Mouse (Mus musculus) forebrain, embryonic 11.5 days (tissue): ENCODE measurements around the gene St6galnac5. TPM values are rescaled to one million over a fixed set of nuclear protein-coding genes. Genes with fewer than 3 reads are reported as not detected.
A peak's percentile ranks its signal among the peaks of the same experiment; 100 is the strongest.

Experiments
- ATAC-seq: fragments of 200-750 bp; cut with Nextera tagmentation; replicated peaks from 2 replicates; pipeline ENCODE4 v1.8.0; 2017; ENCODE audit warnings: moderate TSS enrichment; ENCODE audit not compliant: low FRiP score
- DNase-seq: peaks from one replicate; pipeline ENCODE4 v3.0.0-alpha.2; 2017; ENCODE audit warnings: low spot score
- H3K27ac ChIP-seq: fragments of 300-500 bp; sonication (generic); 2 replicates; pipeline ENCODE4 v1.5.1; 2014; ENCODE audit warnings: low read depth, low read length
- H3K27me3 ChIP-seq: fragments of 300-500 bp; sonication (generic); 2 replicates; pipeline ENCODE4 v1.6.1; 2014; ENCODE audit warnings: mild to moderate bottlenecking, low read length, mixed read lengths; ENCODE audit not compliant: control insufficient read depth, insufficient read depth
- H3K36me3 ChIP-seq: fragments of 300-500 bp; sonication (generic); 2 replicates; pipeline ENCODE4 v1.6.1; 2014; ENCODE audit warnings: mild to moderate bottlenecking, low read length, moderate library complexity, mixed read lengths; ENCODE audit not compliant: control insufficient read depth, insufficient read depth
- H3K4me1 ChIP-seq: fragments of 300-500 bp; sonication (generic); replicated peaks from 2 replicates; pipeline ENCODE4 v1.6.1; 2014; ENCODE audit warnings: low read length, mixed read lengths; ENCODE audit not compliant: control insufficient read depth, insufficient read depth
- H3K4me2 ChIP-seq: fragments of 300-500 bp; sonication (generic); 2 replicates; pipeline ENCODE4 v1.6.1; 2014; ENCODE audit warnings: low read depth, mild to moderate bottlenecking, low read length, moderate library complexity, mixed read lengths; ENCODE audit not compliant: severe bottlenecking
- H3K4me3 ChIP-seq: fragments of 300-500 bp; sonication (generic); 2 replicates; pipeline ENCODE4 v1.5.1; 2014; ENCODE audit warnings: low read depth, low read length
- H3K9ac ChIP-seq: fragments of 300-500 bp; sonication (generic); 2 replicates; pipeline ENCODE4 v1.6.1; 2014; ENCODE audit warnings: low read length
- H3K9me3 ChIP-seq: fragments of 300-500 bp; sonication (generic); 2 replicates; pipeline ENCODE4 v1.6.1; 2016; ENCODE audit warnings: low read length, mixed read lengths; ENCODE audit not compliant: control insufficient read depth
- WGBS: fragments of 180-500 bp; shearing (Covaris S2); extraction: QIAGEN DNeasy Blood & Tissue Kit; methylation state at CpG from one replicate; pipeline ENCODE4 v1.1.7; 2014; 5-methylcytosine and 5-hydroxymethylcytosine counted together
- polyA plus RNA-seq: library from polyadenylated mRNA; unstranded; fragments of >200 nt; fragmentation: Nextera tagmentation; extraction: Ambion mirVana; gene quantifications from 2 replicates; pipeline ENCODE4 v1.2.1, GENCODE M21; 2014

Gene St6galnac5
- polyA plus RNA-seq, result 0.69 and 1.3 TPM in 2 replicates

DNA sequence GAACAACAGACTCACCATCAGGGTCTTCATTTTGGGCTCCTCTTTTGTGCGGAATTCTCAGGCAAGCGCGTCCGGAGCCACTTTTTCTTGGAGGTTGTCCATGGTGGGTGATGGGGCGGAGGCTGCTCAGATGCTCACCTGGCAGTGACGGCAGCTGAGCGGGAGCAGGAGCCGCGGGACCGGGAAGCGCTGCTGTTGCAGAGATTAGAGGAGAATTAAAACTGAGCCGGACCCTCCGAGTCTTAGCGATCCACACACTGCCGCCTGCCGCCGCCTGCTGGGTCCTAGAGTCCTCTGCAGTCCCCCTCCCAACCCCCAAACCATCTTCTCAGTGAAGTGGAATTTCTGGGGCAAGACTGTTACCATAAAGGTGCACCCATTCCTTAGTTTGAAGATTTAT lies at the start of gene St6galnac5:
St6galnac5 (minus strand) TSS at position 259 of the 400 bp plus-strand sequence.
- peak within 1 kb of the TSS; percentile 49 for H3K4me3 ChIP-seq
- H3K4me1 ChIP-seq, result peaks cover 9% of the 10 kb centered on the region
- DNase-seq, result peak; percentile 77
- WGBS, result 1% methylated on average over 17 of the region's 17 CpGs
- H3K36me3 ChIP-seq, result no peaks in the 10 kb centered on the region
- peak within 1 kb of the TSS; percentile 57 for H3K9ac ChIP-seq
- peak within 1 kb of the TSS; percentile 98 for H3K4me2 ChIP-seq
- no peaks in the 10 kb centered on the region for H3K9me3 ChIP-seq
- no peak within 1 kb of the TSS; the same call in 1 of the 2 replicates for H3K27ac ChIP-seq
- peak; percentile 59 for ATAC-seq
- peaks cover 10% of the 10 kb centered on the region; the same call in 1 of the 2 replicates for H3K27me3 ChIP-seq

DNA sequence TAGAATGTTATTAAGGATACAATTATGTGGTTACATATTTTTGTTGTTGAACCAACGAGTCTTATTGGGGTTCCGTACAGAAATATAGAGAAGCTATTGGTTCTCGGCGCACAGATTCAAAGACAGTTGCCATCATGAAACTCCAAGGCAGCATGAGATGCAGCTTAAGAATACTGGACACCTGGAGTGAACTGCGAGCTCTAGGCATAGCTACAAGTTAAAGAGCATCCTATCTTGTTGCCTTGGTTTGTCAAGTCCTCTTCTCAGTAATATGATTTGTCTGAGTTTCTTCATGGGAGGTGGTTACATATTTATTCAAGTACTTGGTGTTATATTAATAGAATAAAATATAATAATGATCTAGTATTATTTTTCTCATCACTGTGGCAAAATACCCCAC lies 48.7 kb upstream of the St6galnac5 start:
- H3K4me3 ChIP-seq, result no peak overlapping the region
- H3K27ac ChIP-seq, result no peak overlapping the region
- DNase-seq, result no peak
- no peaks in the 10 kb centered on the region for H3K36me3 ChIP-seq
- no peak for ATAC-seq
- H3K9me3 ChIP-seq, result no peaks in the 10 kb centered on the region
- H3K9ac ChIP-seq, result no peak overlapping the region
- no peaks in the 10 kb centered on the region for H3K4me1 ChIP-seq
- WGBS, result 95% methylated on average over 5 of the region's 5 CpGs
- no peak overlapping the region for H3K4me2 ChIP-seq
- H3K27me3 ChIP-seq, result no peaks in the 10 kb centered on the region

DNA sequence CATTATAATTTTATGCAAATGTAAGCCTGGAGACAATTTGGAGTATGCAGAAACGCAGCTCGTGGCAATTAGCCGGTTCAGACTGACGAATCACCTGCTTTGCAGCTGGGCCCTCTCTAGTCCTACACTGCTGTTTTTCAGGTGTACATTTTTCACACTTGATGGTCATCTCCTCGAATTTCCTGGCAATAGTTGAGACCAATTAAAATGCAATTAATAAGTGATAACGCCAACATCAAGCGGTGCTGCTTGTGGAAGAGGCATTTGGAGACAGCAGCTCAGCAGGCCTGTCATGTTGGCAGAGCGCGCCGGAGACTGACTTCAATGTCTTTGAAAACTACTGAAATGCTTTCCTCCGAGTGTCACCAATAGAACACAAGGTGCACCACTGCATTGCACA lies 42.0 kb upstream of the St6galnac5 start:
- H3K9ac ChIP-seq, result no peak overlapping the region
- WGBS, result 90% methylated on average over 11 of the region's 11 CpGs
- H3K27ac ChIP-seq, result no peak overlapping the region

DNA sequence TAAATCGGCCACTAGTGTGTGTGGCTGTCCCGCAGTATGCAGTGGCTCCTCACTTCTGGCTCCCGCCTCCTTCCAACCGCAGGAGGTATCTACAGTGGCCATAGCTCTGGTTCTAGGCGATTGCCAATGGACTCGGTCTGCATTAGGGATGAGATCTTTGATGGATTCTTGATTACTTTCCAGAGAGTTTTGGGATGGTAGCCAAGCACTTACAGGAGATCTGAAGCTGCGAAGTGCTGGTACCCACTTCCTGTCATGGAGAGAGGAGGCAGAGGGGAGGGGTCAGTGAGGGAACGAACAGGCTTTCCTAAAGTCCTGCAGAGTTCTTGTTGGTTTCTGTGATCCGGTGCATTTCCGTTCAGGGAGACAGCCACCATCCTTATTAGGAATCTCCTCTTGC lies 36.0 kb upstream of the St6galnac5 start:
- Histone ChIP-seq H3K4me1 (no peaks in the 10 kb centered on the region), H3K9me3 (no peaks in the 10 kb centered on the region), H3K27ac (no peak overlapping the region), H3K4me2 (no peak overlapping the region), H3K36me3 (no peaks in the 10 kb centered on the region), H3K27me3 (no peaks in the 10 kb centered on the region), H3K4me3 (no peak overlapping the region), H3K9ac (no peak overlapping the region)
- ATAC-seq (no peak), DNase-seq (no peak)
- WGBS, result 71% methylated on average over 10 of the region's 10 CpGs

More for the DNA sequence above, 42.0 kb upstream of the St6galnac5 start:
- Histone ChIP-seq H3K4me1 (no peaks in the 10 kb centered on the region), H3K27me3 (no peaks in the 10 kb centered on the region), H3K4me3 (no peak overlapping the region), H3K9me3 (no peaks in the 10 kb centered on the region), H3K4me2 (no peak overlapping the region), H3K36me3 (no peaks in the 10 kb centered on the region)
- ATAC-seq (no peak), DNase-seq (no peak)

DNA sequence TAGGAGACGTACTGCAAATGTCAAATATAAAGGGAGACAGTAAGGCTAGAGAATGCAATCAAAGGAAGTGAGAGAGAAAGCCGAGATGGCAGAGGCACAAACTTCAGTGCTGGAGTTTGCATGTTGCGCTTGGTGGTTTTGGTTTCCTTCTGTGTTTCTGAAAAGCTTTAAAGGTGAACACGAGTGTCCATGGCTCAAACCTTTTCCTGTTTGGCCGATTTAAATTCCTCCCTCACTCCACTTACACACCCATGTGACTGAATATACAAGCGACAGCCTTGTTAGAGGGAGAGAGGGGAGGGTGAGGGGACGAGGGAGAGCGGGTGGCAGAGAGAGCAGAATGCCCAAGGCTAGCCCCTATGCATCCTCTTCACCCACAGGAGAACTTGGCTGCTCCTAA lies 34.3 kb upstream of the St6galnac5 start:
- no peak for ATAC-seq
- no peak overlapping the region for H3K4me3 ChIP-seq
- 73% methylated on average over 8 of the region's 8 CpGs for WGBS

DNA sequence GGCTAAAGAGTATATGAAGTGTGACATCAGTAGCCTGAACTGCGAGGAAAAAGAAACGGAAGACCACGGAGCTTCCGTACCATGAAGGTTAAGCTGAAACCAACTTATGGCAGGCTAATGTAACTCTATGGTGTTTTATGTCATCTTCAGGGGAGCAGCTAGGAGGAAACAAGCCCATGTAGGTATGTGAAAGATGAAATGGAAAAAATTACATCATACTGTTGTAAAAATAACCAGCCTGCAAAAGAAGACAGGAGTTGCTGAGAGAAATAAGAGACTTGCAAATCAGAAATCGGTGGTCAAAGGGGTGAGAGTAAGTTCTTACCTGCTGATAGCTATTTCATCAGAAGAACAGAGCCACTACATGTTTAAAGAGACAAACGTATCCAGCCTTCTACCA lies 24.8 kb upstream of the St6galnac5 start:
- Histone ChIP-seq H3K4me1 (no peaks in the 10 kb centered on the region), H3K9me3 (no peaks in the 10 kb centered on the region), H3K4me3 (no peak overlapping the region), H3K4me2 (no peak overlapping the region), H3K27me3 (no peaks in the 10 kb centered on the region), H3K9ac (no peak overlapping the region), H3K27ac (no peak overlapping the region), H3K36me3 (no peaks in the 10 kb centered on the region)
- 92% methylated on average over 6 of the region's 6 CpGs for WGBS
- no peak for DNase-seq
- ATAC-seq, result no peak

More for the DNA sequence above, 34.3 kb upstream of the St6galnac5 start:
- no peak overlapping the region for H3K4me2 ChIP-seq
- H3K9me3 ChIP-seq, result no peaks in the 10 kb centered on the region
- no peak overlapping the region for H3K9ac ChIP-seq
- no peaks in the 10 kb centered on the region for H3K4me1 ChIP-seq
- H3K27ac ChIP-seq, result no peak overlapping the region
- H3K27me3 ChIP-seq, result no peaks in the 10 kb centered on the region
- no peak for DNase-seq
- H3K36me3 ChIP-seq, result no peaks in the 10 kb centered on the region

DNA sequence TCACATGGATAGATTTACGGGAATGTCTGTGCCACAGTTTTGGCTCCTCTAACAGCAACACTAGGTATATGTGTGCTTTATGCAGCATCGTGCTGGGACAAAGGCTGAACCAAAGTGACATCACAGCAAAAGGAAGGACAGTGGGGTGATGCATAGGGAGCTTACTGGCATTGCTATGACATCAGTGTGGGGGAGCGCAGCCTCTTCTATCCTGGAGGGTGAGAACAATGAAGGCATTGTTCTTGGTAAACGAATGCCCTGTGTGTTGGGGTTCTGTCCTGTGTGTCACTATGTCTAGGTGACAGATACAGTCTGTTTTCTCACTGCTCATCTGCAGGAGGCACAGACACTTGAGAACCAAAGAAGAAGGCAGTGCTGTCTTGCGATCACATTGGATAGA lies 16.9 kb upstream of the St6galnac5 start:
- Histone ChIP-seq H3K27me3 (no peaks in the 10 kb centered on the region), H3K4me2 (no peak overlapping the region), H3K36me3 (no peaks in the 10 kb centered on the region), H3K4me1 (no peaks in the 10 kb centered on the region), H3K9ac (no peak overlapping the region), H3K27ac (no peak overlapping the region), H3K4me3 (no peak overlapping the region), H3K9me3 (no peaks in the 10 kb centered on the region)
- ATAC-seq (no peak), DNase-seq (no peak)
- WGBS, result 66% methylated on average over 5 of the region's 5 CpGs

DNA sequence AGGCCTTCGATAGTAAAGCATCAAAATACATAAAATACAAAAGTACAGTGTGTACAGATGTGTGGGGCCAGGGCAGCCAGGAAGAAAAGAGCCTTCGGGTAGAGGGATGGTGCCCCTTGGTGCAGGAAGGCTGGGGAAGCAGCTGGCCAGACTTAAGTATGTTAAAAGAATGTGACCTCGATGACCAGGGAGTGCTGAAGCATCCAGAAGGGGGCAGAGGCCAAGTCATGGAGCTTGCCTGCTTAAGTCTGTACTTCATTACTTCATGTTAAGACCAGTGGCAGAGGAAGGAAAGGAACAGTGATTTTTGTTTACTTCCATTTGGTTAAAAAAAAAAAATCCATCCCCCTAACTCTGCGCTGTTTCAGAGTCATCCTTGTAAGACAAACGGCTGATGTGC lies 16.1 kb upstream of the St6galnac5 start:
- WGBS, result 53% methylated on average over 5 of the region's 5 CpGs
- Histone ChIP-seq H3K4me2 (no peak overlapping the region), H3K9me3 (no peaks in the 10 kb centered on the region), H3K27me3 (no peaks in the 10 kb centered on the region), H3K9ac (no peak overlapping the region), H3K27ac (no peak overlapping the region), H3K36me3 (no peaks in the 10 kb centered on the region), H3K4me1 (no peaks in the 10 kb centered on the region), H3K4me3 (no peak overlapping the region)
- ATAC-seq (no peak), DNase-seq (no peak)

DNA sequence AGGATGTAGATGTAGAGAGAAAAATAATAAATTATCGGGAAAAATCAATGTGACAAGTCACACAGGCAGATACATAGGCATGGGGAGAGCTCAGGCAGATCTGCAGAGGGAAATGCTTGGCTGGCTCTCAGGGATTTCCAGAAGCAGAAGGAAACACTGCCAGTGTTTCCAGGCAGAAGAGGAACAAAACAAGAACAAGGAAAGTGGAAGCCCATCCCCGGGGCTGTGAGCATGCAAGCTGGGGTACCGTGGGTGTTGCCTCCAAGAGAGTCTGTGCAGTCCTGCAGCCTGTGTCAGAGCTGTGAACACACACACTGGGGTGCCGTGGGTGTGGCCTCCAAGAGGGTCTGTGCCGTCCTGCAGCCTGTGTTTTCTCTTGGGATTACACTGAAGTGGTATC lies 11.6 kb upstream of the St6galnac5 start:
- WGBS, result 68% methylated on average over 5 of the region's 5 CpGs
- Histone ChIP-seq H3K4me2 (no peak overlapping the region), H3K36me3 (no peaks in the 10 kb centered on the region), H3K27me3 (no peaks in the 10 kb centered on the region), H3K9me3 (no peaks in the 10 kb centered on the region), H3K4me3 (no peak overlapping the region), H3K9ac (no peak overlapping the region), H3K27ac (no peak overlapping the region), H3K4me1 (no peaks in the 10 kb centered on the region)
- DNase-seq, result no peak
- ATAC-seq, result no peak
